Mouse (Mus musculus): ENCODE measurements around the gene Galnt14. TPM values are rescaled to one million over a fixed set of nuclear protein-coding genes. Genes with fewer than 3 reads are reported as not detected.

Gene Galnt14
- polyA plus RNA-seq, 1 experiment from 2014 or later: 5.4 TPM

DNA sequence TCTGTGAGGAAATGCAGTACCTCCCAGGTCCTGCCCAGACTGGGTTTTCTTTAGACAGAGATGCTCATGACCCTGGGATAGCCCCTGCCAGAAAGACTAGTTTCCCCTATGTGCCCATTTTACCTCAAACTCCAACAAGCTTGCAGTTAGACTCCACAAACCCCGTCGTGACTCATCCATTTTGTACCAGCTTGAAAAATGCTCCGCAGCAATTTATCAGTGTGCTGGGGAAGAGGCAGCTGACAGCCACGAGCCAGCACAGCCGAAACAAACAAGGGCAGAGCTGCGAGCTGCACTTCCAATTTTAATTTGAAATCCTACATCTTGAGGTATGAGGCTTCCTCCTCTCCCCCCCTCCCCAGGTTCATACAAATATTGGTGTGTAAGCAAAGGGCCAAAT is 60.9 kb downstream of the Galnt14 start:
- no peak overlapping the region for H3K4me3 ChIP-seq (ENCODE audit: low read depth, low read length)
- H3K36me3 ChIP-seq (ENCODE audit: control insufficient read depth, insufficient read depth, low read length): no peaks in the 10 kb centered on the region
- H3K27me3 ChIP-seq (ENCODE audit: control insufficient read depth, insufficient read depth, low read length): no peaks in the 10 kb centered on the region
- no peak overlapping the region for H3K27ac ChIP-seq (ENCODE audit: low read depth, low read length)
- ATAC-seq (replicated peaks; ENCODE audit: low FRiP score): no peak
- no peak overlapping the region for H3K4me2 ChIP-seq (ENCODE audit: low read depth, low read length, severe bottlenecking)
- no peak overlapping the region for H3K9ac ChIP-seq (ENCODE audit: low read length)
- no peak for DNase-seq (ENCODE audit: low spot score)
- no peaks in the 10 kb centered on the region for H3K4me1 ChIP-seq (replicated peaks; ENCODE audit: control insufficient read depth, insufficient read depth, low read length)
- H3K9me3 ChIP-seq (ENCODE audit: control insufficient read depth, low read length): no peaks in the 10 kb centered on the region
- WGBS: 82% methylated on average over 6 of the region's 6 CpGs

DNA sequence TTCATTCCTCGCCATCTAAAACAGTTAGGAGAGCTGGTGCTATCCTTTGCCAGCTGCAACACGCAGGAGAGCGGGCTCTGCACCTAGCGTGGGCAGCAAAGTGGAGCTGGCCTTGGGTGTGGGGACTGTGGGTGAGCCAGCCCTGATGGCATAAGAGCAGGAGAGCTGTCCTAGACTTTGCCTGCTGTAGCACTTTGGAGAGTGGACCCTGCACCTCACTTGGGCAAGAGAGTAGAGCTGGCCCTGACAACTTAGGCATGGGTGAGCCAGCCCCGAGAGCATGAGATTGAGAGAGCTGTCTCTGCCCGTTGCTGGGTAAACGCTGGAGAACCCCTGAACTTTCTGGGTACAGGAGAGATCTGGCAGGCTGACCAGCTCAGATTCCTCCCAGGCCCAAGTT is 68.6 kb downstream of the Galnt14 start:
- ATAC-seq (replicated peaks; ENCODE audit: low FRiP score) (no peak), DNase-seq (ENCODE audit: low spot score) (no peak)
- no peaks in the 10 kb centered on the region for H3K9me3 ChIP-seq (ENCODE audit: control insufficient read depth, low read length)
- 92% methylated on average over 7 of the region's 7 CpGs for WGBS
- no peak overlapping the region for H3K4me3 ChIP-seq (ENCODE audit: low read depth, low read length)
- H3K27me3 ChIP-seq (ENCODE audit: control insufficient read depth, insufficient read depth, low read length): no peaks in the 10 kb centered on the region
- no peak overlapping the region for H3K9ac ChIP-seq (ENCODE audit: low read length)
- no peaks in the 10 kb centered on the region for H3K4me1 ChIP-seq (replicated peaks; ENCODE audit: control insufficient read depth, insufficient read depth, low read length)
- H3K27ac ChIP-seq (ENCODE audit: low read depth, low read length): no peak overlapping the region
- no peaks in the 10 kb centered on the region for H3K36me3 ChIP-seq (ENCODE audit: control insufficient read depth, insufficient read depth, low read length)
- no peak overlapping the region for H3K4me2 ChIP-seq (ENCODE audit: low read depth, low read length, severe bottlenecking)

- 47% methylated on average over 3 of the region's 3 CpGs for WGBS
- H3K9ac ChIP-seq (ENCODE audit: low read length): no peak overlapping the region
- DNase-seq (ENCODE audit: low spot score) (no peak), ATAC-seq (replicated peaks; ENCODE audit: low FRiP score) (no peak)
- no peak overlapping the region for H3K4me2 ChIP-seq (ENCODE audit: low read depth, low read length, severe bottlenecking)
- H3K27ac ChIP-seq (ENCODE audit: low read depth, low read length): no peak overlapping the region
- H3K4me3 ChIP-seq (ENCODE audit: low read depth, low read length): no peak overlapping the region
- no peaks in the 10 kb centered on the region for H3K27me3 ChIP-seq (ENCODE audit: control insufficient read depth, insufficient read depth, low read length)
- H3K36me3 ChIP-seq (ENCODE audit: control insufficient read depth, insufficient read depth, low read length): no peaks in the 10 kb centered on the region
- no peaks in the 10 kb centered on the region for H3K4me1 ChIP-seq (replicated peaks; ENCODE audit: control insufficient read depth, insufficient read depth, low read length)
- no peaks in the 10 kb centered on the region for H3K9me3 ChIP-seq (ENCODE audit: control insufficient read depth, low read length)
These were observed 70.2 kb downstream of the Galnt14 start for GRCm38 (mm10) chr17:73640117-73640480.

GRCm38 (mm10) chr17:73639401-73640116 is 70.7 kb downstream of the Galnt14 start:
- DNase-seq (ENCODE audit: low spot score): no peak
- no peaks in the 10 kb centered on the region for H3K27me3 ChIP-seq (ENCODE audit: control insufficient read depth, insufficient read depth, low read length)
- H3K4me1 ChIP-seq (replicated peaks; ENCODE audit: control insufficient read depth, insufficient read depth, low read length): no peaks in the 10 kb centered on the region
- H3K36me3 ChIP-seq (ENCODE audit: control insufficient read depth, insufficient read depth, low read length): no peaks in the 10 kb centered on the region
- no peaks in the 10 kb centered on the region for H3K9me3 ChIP-seq (ENCODE audit: control insufficient read depth, low read length)
- H3K9ac ChIP-seq (ENCODE audit: low read length): no peak overlapping the region
- H3K4me3 ChIP-seq (ENCODE audit: low read depth, low read length): no peak overlapping the region
- no peak overlapping the region for H3K4me2 ChIP-seq (ENCODE audit: low read depth, low read length, severe bottlenecking)
- no peak for ATAC-seq (replicated peaks; ENCODE audit: low FRiP score)
- WGBS: 33% methylated on average over 6 of the region's 6 CpGs
- H3K27ac ChIP-seq (ENCODE audit: low read depth, low read length): no peak overlapping the region

GRCm38 (mm10) chr17:73636988-73637387 is 73.3 kb downstream of the Galnt14 start:
- no peaks in the 10 kb centered on the region for H3K9me3 ChIP-seq (ENCODE audit: control insufficient read depth, low read length)
- WGBS: 94% methylated on average over 5 of the region's 5 CpGs
- no peak for ATAC-seq (replicated peaks; ENCODE audit: low FRiP score)
- H3K27ac ChIP-seq (ENCODE audit: low read depth, low read length): no peak overlapping the region
- no peak overlapping the region for H3K4me2 ChIP-seq (ENCODE audit: low read depth, low read length, severe bottlenecking)
- DNase-seq (ENCODE audit: low spot score): no peak
- H3K9ac ChIP-seq (ENCODE audit: low read length): no peak overlapping the region
- no peak overlapping the region for H3K4me3 ChIP-seq (ENCODE audit: low read depth, low read length)
- no peaks in the 10 kb centered on the region for H3K27me3 ChIP-seq (ENCODE audit: control insufficient read depth, insufficient read depth, low read length)
- H3K4me1 ChIP-seq (replicated peaks; ENCODE audit: control insufficient read depth, insufficient read depth, low read length): 0 out of 2 replicates have a peak, but pooled peaks cover 1% of the 10 kb centered on the region
- no peaks in the 10 kb centered on the region for H3K36me3 ChIP-seq (ENCODE audit: control insufficient read depth, insufficient read depth, low read length)

GRCm38 (mm10) chr17:73634896-73635295 is 75.4 kb downstream of the Galnt14 start:
- no peak overlapping the region for H3K9ac ChIP-seq (ENCODE audit: low read length)
- ATAC-seq (replicated peaks; ENCODE audit: low FRiP score) (0 out of 2 replicates have a peak, but pooled peaks have one; percentile 24), DNase-seq (ENCODE audit: low spot score) (no peak)
- WGBS: 46% methylated on average over 2 of the region's 2 CpGs
- H3K36me3 ChIP-seq (ENCODE audit: control insufficient read depth, insufficient read depth, low read length): no peaks in the 10 kb centered on the region
- 0 out of 2 replicates have a peak, but pooled peaks cover 1% of the 10 kb centered on the region for H3K4me1 ChIP-seq (replicated peaks; ENCODE audit: control insufficient read depth, insufficient read depth, low read length)
- H3K4me3 ChIP-seq (ENCODE audit: low read depth, low read length): no peak overlapping the region
- H3K27ac ChIP-seq (ENCODE audit: low read depth, low read length): no peak overlapping the region
- H3K27me3 ChIP-seq (ENCODE audit: control insufficient read depth, insufficient read depth, low read length): no peaks in the 10 kb centered on the region
- H3K9me3 ChIP-seq (ENCODE audit: control insufficient read depth, low read length): no peaks in the 10 kb centered on the region
- H3K4me2 ChIP-seq (ENCODE audit: low read depth, low read length, severe bottlenecking): no peak overlapping the region

- Histone ChIP-seq H3K9ac (ENCODE audit: low read length) (no peak overlapping the region), H3K4me2 (ENCODE audit: low read depth, low read length, severe bottlenecking) (no peak overlapping the region), H3K27ac (ENCODE audit: low read depth, low read length) (0 out of 2 replicates have a peak overlapping the region, but pooled peaks have one; percentile 18), H3K9me3 (ENCODE audit: control insufficient read depth, low read length) (no peaks in the 10 kb centered on the region), H3K4me1 (replicated peaks; ENCODE audit: control insufficient read depth, insufficient read depth, low read length) (0 out of 2 replicates have a peak, but pooled peaks cover 1% of the 10 kb centered on the region), H3K27me3 (ENCODE audit: control insufficient read depth, insufficient read depth, low read length) (no peaks in the 10 kb centered on the region), H3K4me3 (ENCODE audit: low read depth, low read length) (no peak overlapping the region), H3K36me3 (ENCODE audit: control insufficient read depth, insufficient read depth, low read length) (no peaks in the 10 kb centered on the region)
- ATAC-seq (replicated peaks; ENCODE audit: low FRiP score) (peak; percentile 24; the same call in 1 of the 2 replicates), DNase-seq (ENCODE audit: low spot score) (no peak)
- 49% methylated on average over 11 of the region's 11 CpGs for WGBS
These were observed 76.1 kb downstream of the Galnt14 start for GRCm38 (mm10) chr17:73633991-73634710.

GRCm38 (mm10) chr17:73628263-73628914 is 81.9 kb downstream of the Galnt14 start:
- Histone ChIP-seq H3K4me2 (ENCODE audit: low read depth, low read length, severe bottlenecking) (no peak overlapping the region), H3K9ac (ENCODE audit: low read length) (no peak overlapping the region), H3K27me3 (ENCODE audit: control insufficient read depth, insufficient read depth, low read length) (no peaks in the 10 kb centered on the region), H3K4me1 (replicated peaks; ENCODE audit: control insufficient read depth, insufficient read depth, low read length) (no peaks in the 10 kb centered on the region), H3K4me3 (ENCODE audit: low read depth, low read length) (no peak overlapping the region), H3K27ac (ENCODE audit: low read depth, low read length) (no peak overlapping the region), H3K36me3 (ENCODE audit: control insufficient read depth, insufficient read depth, low read length) (no peaks in the 10 kb centered on the region), H3K9me3 (ENCODE audit: control insufficient read depth, low read length) (no peaks in the 10 kb centered on the region)
- 93% methylated on average over 14 of the region's 14 CpGs for WGBS
- no peak for DNase-seq (ENCODE audit: low spot score)
- no peak for ATAC-seq (replicated peaks; ENCODE audit: low FRiP score)
